Mouse (Mus musculus) left cerebral cortex, postnatal 36 days (tissue): ENCODE measurements around the gene Lmnb2. TPM values are rescaled to one million over a fixed set of nuclear protein-coding genes. Genes with fewer than 3 reads are reported as not detected.

Experiments used
- DNase-seq, 2 experiments: peaks; one replicate each; pipeline ENCODE4 v3.0.0; 2021 to 2022; ENCODE audit warnings: low spot score in 2 of 2, mixed read lengths in 1 of 2
- intact Hi-C: fragments of 180-260 bp; cut with DNase I; formaldehyde crosslinking; loops from one replicate; pipeline ENCODE4 v1.15.1; 2025
- total RNA-seq, 2 experiments: library from RNA; stranded (reverse); gene quantifications; 2 replicates each; pipeline ENCODE4 v1.2.3; 2021

The Lmnb2 gene
- total RNA-seq, 2 experiments from 2014 or later: 17.6 to 21.2 TPM

GRCm38 (mm10) chr10:80948570-80948969 is 30.5 kb upstream of the Lmnb2 start:
- DNase-seq: no peak
- intact Hi-C loops: no loop called here

GRCm38 (mm10) chr10:80947802-80948201 is 29.8 kb upstream of the Lmnb2 start:
- no peak for DNase-seq
- intact Hi-C loops: no loop called here

- DNase-seq: no peak
- intact Hi-C loops: no loop called here
Observed at GRCm38 (mm10) chr10:80946684-80947437, 28.8 kb upstream of the Lmnb2 start.

GRCm38 (mm10) chr10:80944231-80944630 is 26.2 kb upstream of the Lmnb2 start:
- intact Hi-C loops: no loop called here
- DNase-seq: no peak

GRCm38 (mm10) chr10:80943701-80944100 is 25.7 kb upstream of the Lmnb2 start:
- no peak for DNase-seq
- intact Hi-C loops: no loop called here

GRCm38 (mm10) chr10:80942919-80943318 is 24.9 kb upstream of the Lmnb2 start:
- intact Hi-C loops: no loop called here

GRCm38 (mm10) chr10:80940988-80941347 is 22.9 kb upstream of the Lmnb2 start:
- DNase-seq: no peak
- intact Hi-C loops: no loop called here

More at GRCm38 (mm10) chr10:80942919-80943318, 24.9 kb upstream of the Lmnb2 start:
- DNase-seq: no peak

- intact Hi-C loops: no loop called here
- no peak for DNase-seq
Observed at GRCm38 (mm10) chr10:80940320-80940987, 22.4 kb upstream of the Lmnb2 start.

- intact Hi-C loops: no loop called here
- DNase-seq: peak; percentile 69 to 83
Observed at GRCm38 (mm10) chr10:80939671-80940070, 21.6 kb upstream of the Lmnb2 start.

- intact Hi-C loops: no loop called here
- no peak for DNase-seq
Observed at GRCm38 (mm10) chr10:80938831-80939550, 20.9 kb upstream of the Lmnb2 start.

GRCm38 (mm10) chr10:80937646-80938045 is 19.6 kb upstream of the Lmnb2 start:
- DNase-seq: no peak
- intact Hi-C loops: no loop called here

GRCm38 (mm10) chr10:80936810-80937164 is 18.7 kb upstream of the Lmnb2 start:
- intact Hi-C loops: no loop called here
- DNase-seq: no peak

- intact Hi-C loops: no loop called here
- peak in 1 of 2 experiments; percentile 28 for DNase-seq
Observed at GRCm38 (mm10) chr10:80936135-80936809, 18.2 kb upstream of the Lmnb2 start.

- intact Hi-C loops: no loop called here
Observed at GRCm38 (mm10) chr10:80935698-80936097, 17.7 kb upstream of the Lmnb2 start.

GRCm38 (mm10) chr10:80935241-80935640 is 17.2 kb upstream of the Lmnb2 start:
- intact Hi-C loops: no loop called here

More at GRCm38 (mm10) chr10:80935698-80936097, 17.7 kb upstream of the Lmnb2 start:
- no peak for DNase-seq

GRCm38 (mm10) chr10:80934136-80934985 is 16.3 kb upstream of the Lmnb2 start:
- DNase-seq: no peak
- intact Hi-C loops: no loop called here

More at GRCm38 (mm10) chr10:80935241-80935640, 17.2 kb upstream of the Lmnb2 start:
- no peak for DNase-seq

- intact Hi-C loops: no loop called here
- DNase-seq: peak in 1 of 2 experiments; percentile 17
Observed at GRCm38 (mm10) chr10:80933421-80933979, 15.5 kb upstream of the Lmnb2 start.

GRCm38 (mm10) chr10:80932700-80933420 is 14.8 kb upstream of the Lmnb2 start:
- DNase-seq: no peak

More at GRCm38 (mm10) chr10:80932700-80933420, 14.8 kb upstream of the Lmnb2 start:
- intact Hi-C loops: no loop called here
